Mouse (Mus musculus): ENCODE results near the gene Fancc.

- TF ChIP-seq POLR2A (IDR thresholded peaks at IDR 0.05; ENCODE audit: insufficient read length, low read depth) (no peak), USF1 (IDR thresholded peaks at IDR 0.05; ENCODE audit: low read depth) (no peak), SRF (IDR thresholded peaks at IDR 0.05; ENCODE audit: control insufficient read depth, insufficient read length, low read depth) (no peak), MAX (IDR thresholded peaks at IDR 0.05; ENCODE audit: low read depth) (no peak), MYOG (IDR thresholded peaks at IDR 0.05; ENCODE audit: control insufficient read depth in 1 of 3, insufficient read depth in 1 of 3, insufficient read length in 2 of 3, low read depth in 2 of 3) (no peak), TCF3 (IDR thresholded peaks at IDR 0.05; ENCODE audit: insufficient read length, low read depth) (no peak), REST (IDR thresholded peaks at IDR 0.05; ENCODE audit: insufficient read depth, insufficient read length) (no peak), TCF12 (IDR thresholded peaks at IDR 0.05; ENCODE audit: insufficient read depth, poor library complexity, severe bottlenecking) (no peak), POLR2AphosphoS2 (IDR thresholded peaks at IDR 0.05; ENCODE audit: insufficient read length, low read depth) (peak; percentile 47), MYOD1 (IDR thresholded peaks at IDR 0.05; ENCODE audit: control insufficient read depth in 1 of 3, insufficient read length in 2 of 3, low read depth in 2 of 3) (no peak)
Measured at GRCm38 (mm10) chr13:63241665-63242064, 255.4 kb downstream of the Fancc start.

All from myocyte (in vitro differentiated cells).